Mouse (Mus musculus) gastrocnemius, postnatal 10 days (tissue): ENCODE results near the gene Fam110a. TPM values are rescaled to one million over a fixed set of nuclear protein-coding genes. Genes with fewer than 3 reads are reported as not detected.
"Not testable (repeated sequence)": the region's sequence is repeated elsewhere in the genome, so short reads cannot be mapped to it uniquely, and the experiment has no call there.

Experiments
- DNase-seq: peaks from one replicate; pipeline ENCODE4 v3.0.0; 2021; ENCODE audit warnings: mixed read lengths
- total RNA-seq, 2 experiments: library from RNA; stranded (reverse); gene quantifications; 2 replicates each; pipeline ENCODE4 v1.2.3; 2021

Gene Fam110a
- total RNA-seq, 2 experiments from 2014 or later: 5.6 to 6.6 TPM

DNA sequence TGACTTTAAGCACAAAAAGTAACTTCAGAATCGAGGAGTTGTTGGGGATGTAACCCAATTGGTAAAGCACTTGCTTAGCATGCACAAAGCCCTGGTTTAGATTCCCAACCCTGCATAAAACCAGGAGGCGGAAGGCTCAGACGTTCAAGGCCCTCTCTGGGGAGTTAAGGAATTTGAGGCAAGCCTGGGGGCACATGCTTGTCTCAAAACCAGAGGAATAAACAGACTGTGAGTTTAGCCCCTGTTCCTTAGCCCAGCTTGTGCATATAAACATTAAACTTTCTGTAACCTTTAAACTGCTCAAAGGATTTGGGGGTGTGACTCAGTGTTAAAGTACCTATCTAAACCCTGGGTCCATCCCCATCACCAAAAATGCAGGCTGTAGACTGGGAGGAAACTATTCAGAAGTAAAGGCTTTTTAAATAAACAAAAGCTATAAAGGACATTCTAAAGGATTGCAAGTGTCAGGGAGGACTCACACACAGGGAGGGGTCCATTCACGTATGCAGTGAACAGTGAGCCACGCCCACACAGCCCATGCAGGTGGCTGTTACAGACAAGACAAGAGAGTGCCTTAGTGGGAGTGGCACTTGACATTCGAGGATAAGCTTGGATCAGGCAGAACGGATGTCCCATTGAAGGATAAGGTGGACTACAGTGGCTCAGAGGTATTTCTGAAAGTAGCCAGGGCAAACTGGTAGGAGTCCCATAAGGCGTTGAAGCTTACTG lies 17.9 kb upstream of the Fam110a start:
- DNase-seq: no peak

- not testable (repeated sequence) for DNase-seq
Measured at GRCm38 (mm10) chr2:151997190-151997575, 17.2 kb upstream of the Fam110a start.

DNA sequence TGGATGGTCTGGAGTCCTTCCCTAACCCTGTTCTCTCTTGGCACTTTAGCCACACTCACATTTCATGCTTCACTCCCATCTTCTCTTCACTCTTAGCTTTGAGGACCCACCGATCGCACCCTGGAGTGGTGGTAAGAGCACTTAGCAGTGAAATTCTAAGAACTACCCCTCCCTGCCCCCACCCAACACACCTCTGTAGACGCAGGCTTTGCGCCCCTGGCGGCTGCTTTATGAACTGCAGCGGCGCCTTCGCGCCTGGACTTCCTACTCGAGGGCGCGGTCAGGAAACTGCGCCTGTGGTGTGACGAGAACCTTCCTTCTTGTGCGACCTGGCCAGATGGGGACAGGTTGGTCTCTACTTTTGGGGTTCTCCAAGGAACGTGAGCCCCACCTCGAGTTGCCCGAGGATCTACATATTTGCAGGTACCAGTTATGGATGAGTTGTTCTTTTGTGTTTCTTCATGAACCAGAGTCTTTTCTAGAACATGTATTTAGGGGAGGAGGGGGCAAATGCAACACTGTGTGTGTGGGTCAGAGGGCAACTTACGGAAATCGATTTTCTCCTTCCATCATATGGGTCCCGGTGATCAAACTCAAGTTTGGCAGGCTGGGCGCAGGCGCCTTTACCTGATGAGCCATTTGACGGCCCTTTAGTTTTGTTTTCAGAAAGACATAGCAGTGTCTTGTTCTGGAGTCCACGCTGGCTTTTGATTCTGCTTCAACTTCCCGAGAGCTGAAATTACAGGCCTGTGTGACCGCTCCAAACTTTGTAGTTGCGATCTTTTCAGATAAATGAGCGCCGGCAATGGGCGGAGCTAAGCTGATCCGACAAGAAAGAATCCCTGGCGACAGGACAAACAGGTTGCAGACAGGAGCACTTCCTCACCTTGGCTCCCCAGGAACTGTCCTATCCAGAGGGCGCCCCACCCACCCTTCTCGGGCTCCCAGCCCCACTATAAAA lies 16.5 kb upstream of the Fam110a start, which contains the start of gene Slc52a3:
Gene Slc52a3 (plus strand): TSS at position 283 of the 961 bp plus-strand sequence.
- peak; percentile 93 for DNase-seq

DNA sequence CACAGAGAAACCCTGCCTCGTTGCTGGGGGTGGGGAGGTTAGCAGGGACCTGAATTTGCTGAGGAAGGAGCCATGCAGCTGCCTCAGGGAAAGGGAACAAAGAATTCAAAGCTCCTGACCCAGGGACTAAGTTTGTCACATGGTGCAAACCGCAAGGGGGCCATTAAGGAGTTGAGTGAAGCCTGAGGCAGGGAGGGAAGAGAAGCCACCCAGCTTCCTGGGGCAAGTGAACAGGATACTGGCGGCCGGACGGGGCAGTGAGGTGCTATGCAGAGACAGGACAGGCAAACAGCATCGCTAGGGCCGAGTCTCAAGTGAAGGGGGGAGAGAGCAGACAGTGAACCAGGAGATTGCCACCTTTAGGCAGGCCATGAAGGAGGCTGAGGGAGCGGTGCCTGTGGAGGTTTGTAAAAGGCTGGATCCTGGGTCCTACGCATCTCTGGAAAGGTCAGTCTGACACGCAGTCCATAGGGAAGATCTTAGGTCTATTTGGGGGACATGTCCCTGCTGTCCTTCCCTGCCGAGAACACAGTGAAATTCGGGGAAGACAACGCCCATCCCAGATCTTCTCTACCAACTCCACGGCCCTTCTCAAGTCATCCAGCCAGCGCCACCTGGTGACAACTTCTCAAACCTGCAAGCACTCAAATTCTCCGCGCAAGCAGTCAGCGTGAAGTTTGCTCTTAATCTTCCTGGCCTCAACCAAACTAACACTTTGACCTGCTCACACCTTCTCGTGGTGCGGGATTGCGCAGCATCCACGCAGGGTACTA lies 14.5 kb upstream of the Fam110a start:
- DNase-seq: peak; percentile 83

GRCm38 (mm10) chr2:151991446-151991845 lies 11.4 kb upstream of the Fam110a start:
- DNase-seq: no peak

GRCm38 (mm10) chr2:151990985-151991394 lies 11.0 kb upstream of the Fam110a start:
- DNase-seq: no peak

DNA sequence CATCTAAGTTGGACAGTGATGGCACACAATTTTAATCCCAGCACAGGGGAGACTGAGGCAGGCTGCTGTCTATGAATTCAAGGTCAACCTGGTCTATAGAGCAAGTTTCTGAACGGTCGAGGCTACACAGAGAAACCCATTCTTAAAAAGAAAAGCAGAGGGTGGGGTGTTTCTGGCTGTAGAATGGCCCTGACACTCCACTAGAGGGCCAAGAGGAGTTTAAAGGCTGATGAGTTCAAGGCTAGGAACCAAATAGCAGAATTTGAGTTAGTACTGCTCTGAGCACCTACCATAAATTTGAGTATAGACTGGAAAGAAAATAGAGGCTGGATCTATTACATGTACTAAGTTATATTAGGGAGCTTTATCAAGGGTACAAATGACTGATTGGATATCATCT lies 9.0 kb upstream of the Fam110a start:
- no peak for DNase-seq

DNA sequence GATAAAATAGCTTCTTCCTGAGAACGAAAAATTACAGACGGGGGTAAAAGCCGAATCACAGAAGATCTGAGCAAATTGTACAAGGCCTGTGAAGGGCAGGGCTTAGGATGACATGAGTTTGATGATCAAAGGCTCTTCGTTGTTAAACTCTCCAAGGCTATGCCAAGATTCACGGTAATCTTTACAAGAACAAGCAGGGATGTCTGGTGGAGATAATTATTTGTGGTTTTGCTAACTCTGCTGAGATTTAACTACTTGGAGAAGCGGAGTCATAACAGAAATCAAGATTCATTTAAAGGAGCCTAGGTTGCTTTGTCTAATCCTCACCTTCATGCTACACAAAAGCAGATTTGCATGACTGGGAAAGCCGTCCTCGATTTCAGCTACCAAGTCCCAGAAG lies 6.9 kb upstream of the Fam110a start:
- DNase-seq: no peak

GRCm38 (mm10) chr2:151985426-151986172 lies 5.6 kb upstream of the Fam110a start:
- DNase-seq: no peak

GRCm38 (mm10) chr2:151984019-151984418 lies 4.0 kb upstream of the Fam110a start:
- DNase-seq: no peak

DNA sequence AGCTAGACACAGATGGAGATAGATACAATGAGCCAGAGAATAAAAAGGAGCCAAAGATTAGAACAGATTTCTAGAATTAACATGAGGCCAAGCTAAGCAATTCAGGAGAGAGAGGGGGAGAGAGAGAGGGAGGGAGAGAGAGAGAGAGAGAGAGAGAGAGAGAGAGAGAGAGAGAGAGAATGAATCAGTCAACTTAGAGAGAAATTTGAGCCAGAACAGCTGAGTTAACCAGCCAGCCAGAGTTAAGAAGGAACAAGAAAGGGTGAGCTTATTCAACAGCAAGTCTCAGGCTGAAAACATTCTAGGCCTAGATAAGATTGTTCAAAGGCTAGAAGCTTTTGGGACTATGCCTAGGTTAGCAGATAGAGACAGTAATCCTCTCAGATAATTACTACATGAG lies 2.5 kb upstream of the Fam110a start:
- no peak for DNase-seq

- no peak for DNase-seq
Measured at GRCm38 (mm10) chr2:151981268-151981667, 1.2 kb upstream of the Fam110a start.

GRCm38 (mm10) chr2:151980355-151980693 lies 305 bp upstream of the Fam110a start:
- no peak for DNase-seq

DNA sequence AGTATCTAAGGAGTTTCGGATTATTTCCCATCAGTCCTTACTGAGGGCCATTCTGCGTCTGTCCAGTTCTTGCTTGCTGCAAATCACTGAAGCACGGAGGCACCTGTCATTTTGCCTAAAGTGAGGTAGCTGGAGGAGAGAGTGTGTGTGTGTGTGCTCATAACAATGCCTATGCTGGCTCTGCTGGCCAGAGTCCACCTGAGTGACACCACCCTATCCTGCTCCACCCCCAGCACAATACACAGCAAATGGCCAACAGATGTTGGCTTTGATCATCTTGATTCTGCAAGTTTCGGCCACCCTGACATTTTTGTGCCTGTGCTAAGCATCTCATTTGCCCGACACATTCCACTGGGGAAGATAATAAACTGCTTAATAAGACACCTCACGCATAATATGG lies 1.5 kb downstream of the Fam110a start:
- no peak for DNase-seq

DNA sequence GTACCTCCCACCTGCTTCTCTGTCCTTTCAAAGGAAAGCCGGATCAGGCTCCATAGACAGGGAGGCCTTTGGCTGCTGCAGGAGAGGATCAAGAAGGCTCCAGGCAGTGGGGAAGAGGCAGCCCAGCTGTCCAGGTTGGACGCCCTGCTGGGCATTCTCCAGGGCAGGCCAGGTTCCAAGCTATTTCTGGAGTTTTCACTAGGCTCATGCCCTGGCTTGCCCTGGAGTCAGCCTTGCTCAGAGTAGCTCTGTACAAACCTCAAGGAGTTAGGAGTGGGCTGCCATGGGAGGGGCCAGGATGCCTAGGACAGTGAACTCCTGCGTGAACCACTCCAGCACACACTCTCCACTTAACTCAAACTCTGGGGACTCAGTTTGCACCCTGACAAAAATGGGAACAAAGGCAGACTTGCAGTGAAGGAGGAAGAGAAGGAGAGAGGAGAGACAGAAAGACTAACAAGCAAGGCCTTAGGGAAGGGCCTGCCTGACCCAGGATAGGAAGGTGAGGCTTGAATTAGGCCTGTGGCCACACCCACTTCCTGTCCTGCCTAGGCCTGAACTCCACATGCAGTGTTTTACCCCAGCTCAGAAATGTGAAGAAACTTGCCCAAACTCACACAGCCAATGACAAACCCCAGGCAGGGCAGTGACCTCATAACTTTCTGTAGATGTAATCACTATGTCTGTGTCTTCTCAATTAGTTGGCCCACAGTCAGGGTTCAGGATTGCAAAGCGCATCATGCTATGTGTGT lies 2.2 kb downstream of the Fam110a start:
- DNase-seq: peak; percentile 79

DNA sequence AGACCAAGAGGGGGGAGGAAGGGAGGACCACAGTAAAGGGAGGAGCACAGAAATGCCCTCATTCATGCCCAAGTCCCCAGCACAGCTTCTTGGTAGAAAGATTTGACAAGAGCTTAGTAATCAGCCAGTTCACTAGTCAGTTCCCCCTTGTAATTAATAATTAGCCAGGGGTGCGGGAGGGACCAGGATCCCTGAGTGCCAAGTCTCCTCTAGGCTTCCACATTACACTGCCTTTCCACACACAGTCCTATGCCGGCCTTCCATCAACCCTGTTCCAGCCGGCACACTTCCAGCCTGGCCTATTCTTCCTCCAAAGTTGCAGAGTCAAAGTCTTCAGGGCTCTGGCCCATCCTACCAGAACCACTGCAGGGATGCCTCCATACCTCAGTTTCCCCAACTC lies 4.0 kb downstream of the Fam110a start:
- DNase-seq: no peak

DNA sequence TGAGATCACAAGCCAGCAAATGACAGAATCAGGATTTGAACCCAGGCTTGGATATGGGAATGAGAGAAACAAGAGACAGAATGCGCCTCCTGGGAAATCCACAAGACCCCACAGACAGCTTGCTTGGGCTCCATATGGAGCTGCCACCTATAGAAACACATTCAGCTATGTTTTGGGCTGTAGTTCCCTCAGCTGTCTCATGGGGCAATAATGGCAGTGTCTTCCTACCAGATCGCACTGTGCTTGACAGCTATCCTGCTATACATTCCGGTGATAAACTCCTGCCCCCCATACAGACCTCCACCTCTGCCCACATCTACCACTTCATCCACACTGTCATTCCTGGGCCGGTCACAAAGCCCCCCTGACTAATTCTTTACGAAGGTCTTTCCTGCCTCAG lies 4.7 kb downstream of the Fam110a start:
- no peak for DNase-seq

- DNase-seq: no peak
Measured at GRCm38 (mm10) chr2:151973595-151974562, 6.1 kb downstream of the Fam110a start.

DNA sequence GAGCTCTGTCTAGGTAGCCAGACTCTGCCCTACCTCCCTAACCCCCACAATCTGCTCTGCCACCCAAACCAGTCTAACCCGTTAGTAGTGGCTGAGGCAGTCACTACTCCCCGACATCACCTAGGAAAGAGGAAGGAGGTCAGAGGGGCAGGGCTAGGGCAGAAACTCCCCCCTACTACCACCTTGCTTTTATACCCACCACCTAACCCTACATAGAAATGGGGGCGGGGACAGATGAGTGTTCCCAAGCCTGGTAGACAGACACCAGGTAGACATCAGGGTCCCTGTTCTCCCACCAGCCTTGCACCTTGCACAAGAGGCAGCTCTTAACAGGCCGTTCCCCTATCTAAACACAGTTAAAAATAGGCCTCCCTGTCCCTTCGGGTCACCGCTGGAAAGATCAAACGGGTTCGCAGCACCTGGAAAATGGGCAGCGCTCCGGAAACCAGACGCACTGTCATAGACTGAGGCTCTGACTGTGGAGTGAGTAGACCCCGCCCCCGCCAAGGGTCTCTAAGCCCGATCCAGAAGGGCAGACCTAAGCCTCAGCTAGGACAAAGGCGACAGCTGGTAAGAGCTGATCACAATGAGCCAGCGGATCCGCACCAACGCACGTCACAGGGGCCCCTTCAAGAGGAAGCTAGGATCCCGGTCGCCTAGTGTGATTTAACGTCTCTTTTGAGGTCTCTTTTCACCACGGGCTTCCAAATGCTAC lies 7.0 kb downstream of the Fam110a start:
- DNase-seq: no peak
